Mouse (Mus musculus) c-Kit-negative CD71-positive TER-119-positive erythroid progenitor cells, embryonic 14.5 days (primary cell): ENCODE measurements around the gene Cct6b.
"Not testable (repeated sequence)": the region's sequence is repeated elsewhere in the genome, so short reads cannot be mapped to it uniquely, and the experiment has no call there.

Experiments used
- DNase-seq: peaks from one replicate; pipeline ENCODE4 v3.0.0-alpha.2; 2013; ENCODE audit warnings: low read depth, low spot score

Gene Cct6b

GRCm38 (mm10) chr11:82705082-82705481, 59.0 kb downstream of the Cct6b start:
- DNase-seq: no peak

GRCm38 (mm10) chr11:82699865-82700410, 64.2 kb downstream of the Cct6b start:
- DNase-seq: no peak

- DNase-seq: no peak
Measured at GRCm38 (mm10) chr11:82695930-82696329, 68.2 kb downstream of the Cct6b start.

- not testable (repeated sequence) for DNase-seq
Measured at GRCm38 (mm10) chr11:82694947-82695346, 69.2 kb downstream of the Cct6b start.

- DNase-seq: no peak
Measured at GRCm38 (mm10) chr11:82692668-82693067, 71.5 kb downstream of the Cct6b start.

GRCm38 (mm10) chr11:82690476-82690875, 73.6 kb downstream of the Cct6b start:
- no peak for DNase-seq

DNA sequence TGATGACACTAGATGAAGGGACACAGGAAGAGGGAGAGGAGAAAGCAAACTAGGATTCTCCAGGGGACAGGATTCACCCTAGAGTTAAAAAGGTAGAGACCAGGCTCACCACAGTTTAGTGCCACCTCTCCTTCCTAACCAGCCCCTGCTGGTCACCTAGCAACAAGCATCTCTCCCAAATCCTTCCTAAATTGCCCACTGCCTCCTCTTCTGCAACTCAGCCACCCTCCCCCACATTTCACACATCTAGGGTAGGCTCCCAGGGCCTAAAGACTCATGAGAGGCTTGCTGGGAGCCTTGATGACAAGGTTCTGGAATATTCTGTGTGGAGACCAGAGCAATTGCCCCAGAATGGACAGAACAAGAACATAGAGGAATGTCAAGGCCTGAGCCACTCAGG, 76.5 kb downstream of the Cct6b start:
- no peak for DNase-seq

- DNase-seq: no peak
Measured at GRCm38 (mm10) chr11:82684676-82685075, 79.4 kb downstream of the Cct6b start.

DNA sequence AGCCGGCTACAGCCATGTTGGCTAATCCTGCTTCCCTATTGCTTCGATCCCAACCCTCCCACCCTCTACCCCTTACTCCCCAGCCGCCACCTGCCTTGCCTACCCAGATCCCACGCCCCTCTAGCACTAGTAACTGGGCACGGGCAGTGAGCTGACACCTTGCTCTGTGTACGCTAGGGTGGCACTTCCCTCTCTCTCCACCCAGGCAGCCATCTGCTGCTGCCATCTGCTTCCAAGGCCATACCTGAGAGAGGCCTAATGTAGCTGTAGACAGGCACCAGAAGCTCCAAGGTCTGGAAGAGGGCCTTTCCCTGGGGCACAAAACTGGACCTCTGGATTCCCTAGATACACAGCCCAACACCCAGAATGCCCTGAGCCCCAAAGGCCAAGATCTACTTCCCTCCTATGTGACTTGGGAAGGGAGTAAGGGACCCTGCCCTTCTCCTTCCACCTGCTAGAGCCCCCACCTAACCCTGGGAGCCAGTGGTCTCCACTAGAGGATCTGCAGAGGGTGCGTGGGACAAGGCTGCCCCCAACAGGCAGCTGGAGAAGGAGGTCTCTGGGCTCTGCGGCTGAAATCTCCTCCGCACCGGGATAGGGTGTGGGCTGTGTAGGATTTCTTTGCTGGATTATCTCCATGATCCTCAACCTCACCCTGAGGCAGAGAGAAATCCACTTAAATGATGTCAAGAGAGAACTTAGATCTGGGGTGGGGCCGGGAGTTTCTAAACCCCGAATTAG, 80.2 kb downstream of the Cct6b start:
- DNase-seq: no peak

GRCm38 (mm10) chr11:82678561-82678960, 85.6 kb downstream of the Cct6b start:
- no peak for DNase-seq
